Mouse (Mus musculus) MEL (cell line): ENCODE measurements around the gene Ndufv2. TPM values are rescaled to one million over a fixed set of nuclear protein-coding genes. Genes with fewer than 3 reads are reported as not detected.

Experiments used
- DNase-seq: peaks from one replicate; pipeline ENCODE4 v3.0.0; 2011; ENCODE audit warnings: low read depth, low spot score
- H3K27ac ChIP-seq: 2 replicates; pipeline ENCODE4 v1.5.1; 2012; ENCODE audit warnings: low read depth, mild to moderate bottlenecking, control low read depth, low read length, moderate library complexity; ENCODE audit not compliant: control insufficient read depth
- H3K27me3 ChIP-seq, 2 experiments: fragments of 150-350 bp in 1 of 2; sonication (generic) in 1 of 2; 2 replicates each; pipeline ENCODE4 v1.6.1; 2012; ENCODE audit warnings: low read length in 2 of 2, mild to moderate bottlenecking in 2 of 2, improper control_type of control experiment in 1 of 2, moderate library complexity in 1 of 2; ENCODE audit not compliant: insufficient read depth in 2 of 2, control insufficient read depth in 1 of 2
- H3K36me3 ChIP-seq, 2 experiments: 2 replicates each; pipeline ENCODE4 v1.6.1; 2012 to 2014; ENCODE audit warnings: low read length in 2 of 2, improper control_type of control experiment in 1 of 2, inconsistent platforms in 1 of 2, mild to moderate bottlenecking in 1 of 2; ENCODE audit not compliant: insufficient read depth in 2 of 2, control insufficient read depth in 1 of 2
- H3K4me1 ChIP-seq, 2 experiments: fragments of 150-350 bp in 1 of 2; sonication (generic) in 1 of 2; 2 replicates each; pipeline ENCODE4 v1.6.1; 2012; ENCODE audit warnings: low read length in 2 of 2, improper control_type of control experiment in 1 of 2, mild to moderate bottlenecking in 1 of 2; ENCODE audit not compliant: insufficient read depth in 2 of 2, control insufficient read depth in 1 of 2
- H3K4me3 ChIP-seq, 2 experiments: fragments of 150-350 bp in 1 of 2; sonication (generic) in 1 of 2; 2 replicates each; pipeline ENCODE4 v1.5.1; 2012; ENCODE audit warnings: low read depth in 2 of 2, low read length in 2 of 2, mild to moderate bottlenecking in 2 of 2, moderate library complexity in 2 of 2, control low read depth in 1 of 2, improper control_type of control experiment in 1 of 2; ENCODE audit not compliant: control insufficient read depth in 1 of 2, insufficient read depth in 1 of 2
- H3K79me2 ChIP-seq: 2 replicates; pipeline ENCODE4 v1.6.1; 2012; ENCODE audit warnings: mild to moderate bottlenecking, low read length, moderate library complexity; ENCODE audit not compliant: control insufficient read depth, poor library complexity, insufficient read depth
- H3K9ac ChIP-seq: 2 replicates; pipeline ENCODE4 v1.6.1; 2012; ENCODE audit warnings: low read depth, mild to moderate bottlenecking, control low read depth, low read length, moderate library complexity; ENCODE audit not compliant: control insufficient read depth, poor library complexity, severe bottlenecking
- H3K9me3 ChIP-seq: fragments of 150-350 bp; sonication (generic); replicated peaks from 2 replicates; pipeline ENCODE4 v1.6.1; 2012; ENCODE audit warnings: mild to moderate bottlenecking, low read length, improper control_type of control experiment, moderate library complexity; ENCODE audit not compliant: insufficient read depth
- BHLHE40 ChIP-seq: IDR thresholded peaks from 2 replicates; pipeline ENCODE4 v1.6.1; 2012; ENCODE audit warnings: low read depth, mild to moderate bottlenecking, inconsistent platforms, low read length, improper control_type of control experiment, borderline replicate concordance
- CHD1 ChIP-seq: IDR thresholded peaks from 2 replicates; pipeline ENCODE4 v1.6.1; 2012; ENCODE audit warnings: low read depth, mild to moderate bottlenecking, inconsistent platforms, low read length, improper control_type of control experiment
- CHD2 ChIP-seq: IDR thresholded peaks from 2 replicates; pipeline ENCODE4 v1.6.1; 2011; ENCODE audit warnings: low read length, improper control_type of control experiment
- CTCF ChIP-seq, 3 experiments: IDR thresholded peaks in 2 of 3; conservative IDR thresholded peaks in 1 of 3; 2 replicates each; pipeline ENCODE4 v1.5.1; 2011 to 2012; ENCODE audit warnings: low read length in 3 of 3, low read depth in 2 of 3, mild to moderate bottlenecking in 2 of 3, improper control_type of control experiment in 1 of 3, inconsistent platforms in 1 of 3, mixed read lengths in 1 of 3, moderate library complexity in 1 of 3; ENCODE audit not compliant: control insufficient read depth in 1 of 3, insufficient read depth in 1 of 3, poor library complexity in 1 of 3, severe bottlenecking in 1 of 3
- EP300 ChIP-seq, 2 experiments: IDR thresholded peaks; 2 replicates each; pipeline ENCODE4 v1.6.1; 2011; ENCODE audit warnings: improper control_type of control experiment in 2 of 2, low read length in 2 of 2, low read depth in 1 of 2, mild to moderate bottlenecking in 1 of 2
- ETS1 ChIP-seq: IDR thresholded peaks from 2 replicates; pipeline ENCODE4 v1.6.1; 2012; ENCODE audit warnings: low read depth, mild to moderate bottlenecking, inconsistent platforms, low read length, improper control_type of control experiment, moderate library complexity
- GABPA ChIP-seq: IDR thresholded peaks from 2 replicates; pipeline ENCODE4 v1.6.1; 2012; ENCODE audit warnings: low read depth, mild to moderate bottlenecking, inconsistent platforms, low read length, improper control_type of control experiment, moderate library complexity
- GATA1 ChIP-seq: IDR thresholded peaks from 2 replicates; pipeline ENCODE4 v1.6.1; 2011; ENCODE audit warnings: low read depth, low read length, improper control_type of control experiment
- JUND ChIP-seq: IDR thresholded peaks from 2 replicates; pipeline ENCODE4 v1.6.1; 2011; ENCODE audit warnings: low read depth, mild to moderate bottlenecking, improper control_type of control experiment, low read length
- KAT2A ChIP-seq: conservative IDR thresholded peaks from 2 replicates; pipeline ENCODE4 v1.6.1; 2012; ENCODE audit warnings: low read depth, low read length, improper control_type of control experiment, inconsistent platforms
- MAX ChIP-seq: IDR thresholded peaks from 2 replicates; pipeline ENCODE4 v1.6.1; 2011; ENCODE audit warnings: low read length, improper control_type of control experiment
- MAZ ChIP-seq: IDR thresholded peaks from 2 replicates; pipeline ENCODE4 v1.6.1; 2012; ENCODE audit warnings: low read depth, mild to moderate bottlenecking, inconsistent platforms, low read length, improper control_type of control experiment
- MEF2A ChIP-seq: IDR thresholded peaks from 2 replicates; pipeline ENCODE4 v1.6.1; 2014; ENCODE audit warnings: low read depth, mild to moderate bottlenecking, inconsistent platforms, low read length, improper control_type of control experiment; ENCODE audit not compliant: poor library complexity, insufficient replicate concordance, severe bottlenecking; ENCODE audit errors: extremely low read depth
- MYB ChIP-seq: IDR thresholded peaks from 2 replicates; pipeline ENCODE4 v1.6.1; 2011; ENCODE audit warnings: mild to moderate bottlenecking, low read depth, low read length, improper control_type of control experiment
- MYC ChIP-seq: IDR thresholded peaks from 2 replicates; pipeline ENCODE4 v1.6.1; 2011; ENCODE audit warnings: low read depth, mild to moderate bottlenecking, low read length, improper control_type of control experiment, moderate library complexity
- POLR2AphosphoS2 ChIP-seq: IDR thresholded peaks from 2 replicates; pipeline ENCODE4 v1.6.1; 2011; ENCODE audit warnings: low read length, improper control_type of control experiment
- RAD21 ChIP-seq: IDR thresholded peaks from 2 replicates; pipeline ENCODE4 v1.6.1; 2011; ENCODE audit warnings: mild to moderate bottlenecking, low read depth, low read length, improper control_type of control experiment
- RCOR1 ChIP-seq: IDR thresholded peaks from 2 replicates; pipeline ENCODE4 v1.6.1; 2012; ENCODE audit warnings: low read depth, mild to moderate bottlenecking, inconsistent platforms, low read length, improper control_type of control experiment
- TAL1 ChIP-seq: IDR thresholded peaks from 2 replicates; pipeline ENCODE4 v1.6.1; 2012; ENCODE audit warnings: mild to moderate bottlenecking, inconsistent platforms, low read length, moderate library complexity, mixed read lengths
- TBP ChIP-seq: IDR thresholded peaks from 2 replicates; pipeline ENCODE4 v1.8.0; 2011; ENCODE audit warnings: low read depth, low read length, improper control_type of control experiment
- ZC3H11A ChIP-seq: IDR thresholded peaks from 2 replicates; pipeline ENCODE4 v1.6.1; 2012; ENCODE audit warnings: low read depth, mild to moderate bottlenecking, inconsistent platforms, low read length, improper control_type of control experiment
- ZNF384 ChIP-seq: IDR thresholded peaks from 2 replicates; pipeline ENCODE4 v1.6.1; 2012; ENCODE audit warnings: low read depth, mild to moderate bottlenecking, inconsistent platforms, low read length, improper control_type of control experiment
- polyA plus RNA-seq, 2 experiments: library from polyadenylated mRNA; stranded (reverse) in 1 of 2; unstranded in 1 of 2; fragments of >175 nt in 1 of 2; fragments of >200 nt in 1 of 2; gene quantifications; 2 replicates each; pipeline versions ENCODE4 v1.2.1 to v1.2.4; 2012; ENCODE audit warnings: low replicate concordance in 2 of 2, low read depth in 1 of 2; ENCODE audit not compliant: insufficient read length in 2 of 2, insufficient read depth in 1 of 2, missing spikeins in 1 of 2
- total RNA-seq: library from RNA; depleted of rRNA; stranded (reverse); fragments of 300-350 nt; gene quantifications from 2 replicates; pipeline ENCODE4 v1.2.3, GENCODE M21; 2012

The Ndufv2 gene
- total and polyA plus RNA-seq, 3 experiments = 169 to 178 TPM; not detected in 1

DNA sequence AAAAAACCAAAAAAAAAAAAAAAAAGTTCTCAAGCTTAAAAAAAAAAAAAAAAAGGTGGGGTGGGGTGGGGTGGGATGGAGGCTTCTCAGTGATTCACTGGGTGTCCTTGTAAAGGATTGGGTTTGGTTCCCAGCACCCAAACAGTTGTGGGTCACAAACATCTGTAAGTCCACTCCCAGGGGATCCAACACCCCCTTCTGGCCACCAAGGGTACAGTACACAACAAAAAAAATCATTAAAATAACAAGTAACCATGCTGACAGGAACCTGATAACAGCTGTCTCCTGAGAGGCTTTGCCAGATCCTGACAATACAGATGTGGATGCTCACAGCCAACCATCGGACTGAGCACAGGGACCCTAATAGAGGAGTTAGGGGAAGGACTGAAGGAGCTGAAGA lies 16.9 kb downstream of the Ndufv2 start (continued):
- TF ChIP-seq GABPA = no peak

DNA sequence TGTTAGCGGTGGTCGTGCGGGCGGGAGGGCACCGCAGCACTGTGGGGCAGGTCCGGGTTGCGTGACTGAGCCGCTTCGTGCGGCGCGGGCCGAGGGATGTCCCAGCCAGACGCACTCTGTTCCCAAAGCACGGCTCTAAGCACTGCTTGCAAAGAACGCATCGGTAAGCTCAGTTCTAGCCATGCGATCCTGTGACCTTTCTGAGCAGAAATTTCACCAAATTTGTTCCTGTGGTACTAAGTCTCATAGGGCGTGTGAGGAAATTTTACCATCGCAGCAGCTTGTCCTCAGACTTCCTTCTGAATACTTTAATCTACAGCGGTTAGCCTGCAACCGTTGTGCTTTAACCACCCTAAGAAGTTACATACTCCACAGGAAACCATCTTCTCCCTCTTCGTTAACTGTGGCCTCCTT lies 23.9 kb downstream of the Ndufv2 start:
- H3K79me2 ChIP-seq = peaks cover 33% of the 10 kb centered on the region
- no peaks in the 10 kb centered on the region for H3K9me3 ChIP-seq
- TF ChIP-seq ZNF384 (no peak), POLR2AphosphoS2 (no peak), CHD1 (no peak; the same call in 1 of the 2 replicates), KAT2A (no peak), MEF2A (no peak), MYB (peak; percentile 66; the same call in 1 of the 2 replicates), MYC (0 out of 2 replicates have a peak, but pooled peaks have one; percentile 9), TBP (peak; percentile 74), CTCF (IDR thresholded peaks at IDR 0.05 in 2 of 3, conservative IDR thresholded peaks at IDR 0.05 in 1 of 3; ENCODE audit: control insufficient read depth in 1 of 3, insufficient read depth in 1 of 3, low read depth in 2 of 3, low read length in 3 of 3, poor library complexity in 1 of 3, severe bottlenecking in 1 of 3) (no peak), TAL1 (no peak), ZC3H11A (no peak), BHLHE40 (no peak), MAZ (no peak), MAX (no peak), EP300 (IDR thresholded peaks at IDR 0.05; ENCODE audit: low read depth in 1 of 2, low read length in 2 of 2) (peak in 1 of 2 experiments; percentile 15; a peak in 1 of 4 replicates), RAD21 (no peak), CHD2 (no peak), RCOR1 (no peak), JUND (no peak), GATA1 (0 out of 2 replicates have a peak, but pooled peaks have one; percentile 5), ETS1 (no peak)
- peaks cover 9 to 15% of the 10 kb centered on the region in 2 experiments for H3K4me1 ChIP-seq
- H3K27me3 ChIP-seq = no peaks in the 10 kb centered on the region
- peak overlapping the region; percentile 75 for H3K27ac ChIP-seq
- peak overlapping the region; percentile 86 for H3K9ac ChIP-seq
- peak overlapping the region; percentile 76 to 95 for H3K4me3 ChIP-seq
- peaks cover 18 to 46% of the 10 kb centered on the region in 2 experiments for H3K36me3 ChIP-seq
- peak; percentile 70 for DNase-seq
